Mouse (Mus musculus) B cell, adult 67 days (primary cell): Measurements from ENCODE around the gene Slc9b1. TPM values are rescaled to one million over a fixed set of nuclear protein-coding genes. Genes with fewer than 3 reads are reported as not detected.

Experiments used
- total RNA-seq, 2 experiments: library from RNA; stranded (reverse); gene quantifications; 4 replicates each; pipeline ENCODE4 v1.2.4; 2023

The Slc9b1 gene
- total RNA-seq: not detected

DNA sequence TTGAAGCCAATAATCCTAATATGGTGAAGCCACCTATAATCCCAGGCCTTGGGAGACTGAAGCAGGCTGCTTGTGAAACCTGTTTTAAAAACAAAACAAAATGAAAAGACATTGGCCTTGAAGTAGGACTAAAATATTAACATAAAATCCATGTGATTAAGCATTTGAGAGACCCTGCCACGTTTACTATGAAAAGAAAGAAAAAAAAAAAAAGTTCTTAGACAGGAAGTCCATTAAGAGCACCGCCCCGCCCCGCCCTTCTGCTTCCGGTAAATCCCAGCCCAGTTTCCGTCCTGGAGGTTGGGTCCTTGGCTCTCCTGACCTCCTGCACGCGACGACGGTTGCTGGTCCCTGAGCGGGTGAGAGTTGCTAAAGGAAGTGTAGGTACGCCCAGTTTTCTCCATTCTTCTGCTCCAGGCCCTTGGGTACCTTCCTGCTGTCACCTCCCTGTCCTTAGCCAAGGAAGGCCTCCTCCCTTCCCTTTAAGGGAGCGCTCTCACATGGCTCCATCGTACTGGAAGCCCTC, at the start of gene Slc9b1:
TSS of gene Slc9b1 (plus strand) at position 291 of the 526 bp plus-strand sequence.

DNA sequence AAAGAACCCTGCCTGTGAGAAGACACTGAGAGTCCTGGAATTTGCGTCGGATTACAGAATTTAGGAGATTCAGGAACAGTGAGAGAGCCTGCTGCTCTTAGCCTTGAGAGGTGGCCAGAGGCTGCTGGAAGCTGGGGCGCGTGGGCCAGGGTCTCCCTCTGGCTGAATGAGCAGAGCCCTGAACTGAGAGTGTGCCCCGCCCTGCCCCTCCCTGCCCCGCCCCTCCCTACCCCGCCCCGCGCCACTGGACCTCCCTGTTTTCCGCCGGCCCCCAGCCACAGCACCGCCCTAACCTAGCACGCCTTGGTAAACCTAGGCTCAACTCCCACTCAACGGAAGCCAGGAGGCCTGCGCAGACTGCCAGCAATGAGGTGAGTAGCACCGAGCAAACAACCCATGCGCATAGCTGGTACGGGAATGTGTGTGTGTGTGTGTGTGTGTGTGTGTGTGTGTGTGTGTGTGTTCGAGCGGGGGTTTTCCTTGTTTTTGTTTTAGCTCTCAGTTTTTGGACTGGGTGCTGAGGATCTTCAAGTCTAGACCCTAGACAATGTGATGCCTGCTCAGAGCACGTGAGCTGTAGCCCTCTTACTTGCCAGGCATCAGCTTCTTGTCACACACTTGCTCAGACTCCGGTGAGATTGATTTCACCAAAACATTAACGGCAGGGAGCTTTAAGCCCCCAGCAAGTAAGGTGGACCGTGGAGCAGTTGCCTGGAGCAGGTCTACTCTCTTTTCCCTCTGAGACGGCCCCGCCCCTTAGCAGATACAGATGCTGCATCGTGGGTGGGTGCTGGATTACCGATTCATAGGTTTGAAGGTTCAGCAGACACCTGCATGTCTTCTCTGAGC, 40.2 kb upstream of the Slc9b1 start, which contains the start of gene Slc9b2:
TSS of gene Slc9b2 (plus strand) at position 290 of the 849 bp plus-strand sequence.

DNA sequence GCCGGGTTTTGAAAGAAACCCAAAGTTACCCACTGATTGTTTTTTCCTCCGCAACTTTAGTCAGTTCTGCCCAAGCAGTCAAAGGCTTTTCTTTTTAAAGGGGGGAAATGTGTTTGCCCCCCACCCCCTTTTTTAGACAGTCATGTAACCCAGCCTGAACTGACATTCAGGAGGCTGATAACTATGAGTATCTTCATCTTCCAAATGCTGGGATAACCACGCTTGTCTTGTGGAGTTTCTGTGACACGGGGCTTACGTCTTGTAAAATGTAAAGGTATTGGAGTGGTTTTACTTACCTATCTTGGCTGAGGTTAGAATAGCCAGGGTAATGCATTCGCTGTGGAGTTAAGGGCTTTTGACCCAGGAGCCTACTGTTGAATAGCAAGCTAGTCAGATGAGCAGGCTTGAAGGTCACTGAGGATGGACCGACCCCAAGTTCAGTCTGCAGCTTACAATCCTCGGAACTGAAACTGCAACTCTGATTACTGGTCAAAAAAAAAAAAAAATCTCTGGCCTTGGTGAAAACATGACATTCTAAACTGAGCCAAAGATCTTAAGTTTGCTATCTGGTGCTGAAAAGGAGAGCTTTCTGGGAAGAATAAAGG, 75.9 kb downstream of the Slc9b1 start, which contains the start of gene Cisd2:
TSS of gene Cisd2 (minus strand) at position 318 of the 605 bp plus-strand sequence.

DNA sequence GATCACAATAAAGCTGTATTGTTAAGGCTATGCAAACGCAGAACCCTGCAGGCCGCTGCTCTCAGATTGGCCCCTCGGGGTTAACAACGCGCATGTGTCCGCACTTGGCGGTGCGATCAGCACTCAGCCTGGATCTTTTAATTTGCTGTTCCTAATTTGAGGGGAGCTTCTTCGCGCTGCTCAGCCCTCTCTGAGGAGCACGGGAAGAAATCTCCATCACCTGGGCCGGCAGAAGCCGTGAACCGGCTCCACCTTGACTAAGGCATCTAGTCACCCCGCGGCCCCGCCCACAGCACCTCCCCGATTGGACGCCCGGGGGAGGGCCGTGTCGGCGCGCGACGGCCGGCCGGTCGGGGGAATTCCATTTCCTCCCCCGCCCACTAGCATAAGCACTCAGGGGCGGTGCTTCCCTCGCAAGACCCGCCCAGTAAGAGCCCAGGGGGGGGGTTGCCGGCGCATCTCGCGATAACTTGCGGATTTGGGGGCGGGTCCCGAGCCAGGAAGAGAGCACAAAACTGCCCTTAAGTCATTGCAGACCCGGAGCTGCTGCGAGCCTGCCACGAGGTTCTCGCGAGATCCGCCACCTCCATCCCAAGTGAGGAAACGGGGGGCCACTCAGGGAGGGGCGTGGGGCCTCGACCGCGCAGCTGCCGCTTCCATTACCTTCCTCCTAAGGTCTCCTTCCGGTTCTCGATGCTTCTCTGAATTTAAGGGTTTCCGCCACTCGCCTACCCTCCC, 90.1 kb downstream of the Slc9b1 start, which contains the start of gene Ube2d3:
TSS of gene Ube2d3 (plus strand) at position 392 of the 738 bp plus-strand sequence.

Other genes with a start within 250 kb of the Slc9b1 start
- 1 to 10 TPM; 1.0 to 1.3 TPM for gene Cenpe, start 135.5 kb upstream of the Slc9b1 start, total RNA-seq
- gene Bdh2, start 66.8 kb upstream of the Slc9b1 start, total RNA-seq: not detected
- not detected for gene Slc9b2, start 40.3 kb upstream of the Slc9b1 start, total RNA-seq
- 10 to 100 TPM; 60.2 to 62.5 TPM for gene Cisd2, start 75.9 kb downstream of the Slc9b1 start, total RNA-seq
- 100 to 1,000 TPM; 471 to 522 TPM for gene Ube2d3, start 90.1 kb downstream of the Slc9b1 start, total RNA-seq
- 10 to 100 TPM; 26.7 to 32.7 TPM for gene Manba, start 137.6 kb downstream of the Slc9b1 start, total RNA-seq